Mouse (Mus musculus): ENCODE data around the gene Wtap. TPM values are rescaled to one million over a fixed set of nuclear protein-coding genes. Genes with fewer than 3 reads are reported as not detected.
A peak's percentile ranks its signal among the peaks of the same experiment; 100 is the strongest.
"Not testable (repeated sequence)": the region's sequence is repeated elsewhere in the genome, so short reads cannot be mapped to it uniquely, and the experiment has no call there.

Wtap gene
- 98.3 and 116 TPM in 2 replicates for polyA plus RNA-seq (2015; fragmentation: Nextera tagmentation; extraction: Ambion mirVana)

- peak within 1 kb of the TSS; percentile 96 for H3K4me3 ChIP-seq (ENCODE audit: low read length)
- no peak for ATAC-seq
- peak within 1 kb of the TSS; percentile 100 for H3K9ac ChIP-seq (ENCODE audit: low read depth, low read length)
- H3K27ac ChIP-seq (ENCODE audit: low read depth, low read length): peak within 1 kb of the TSS; percentile 99
- 90% methylated on average over 1 of the region's 1 CpGs for WGBS
- H3K4me2 ChIP-seq (ENCODE audit: low read length): peak within 1 kb of the TSS; percentile 66
- no peaks in the 10 kb centered on the region for H3K9me3 ChIP-seq (ENCODE audit: control insufficient read depth, low read length)
- H3K27me3 ChIP-seq (replicated peaks; ENCODE audit: control insufficient read depth, insufficient read depth, low read length): no peaks in the 10 kb centered on the region
- H3K36me3 ChIP-seq (ENCODE audit: control insufficient read depth, insufficient read depth, low read length): no peaks in the 10 kb centered on the region
- peaks cover 3% of the 10 kb centered on the region for H3K4me1 ChIP-seq (ENCODE audit: control insufficient read depth, insufficient read depth, low read depth, low read length)
Observed at GRCm38 (mm10) chr17:12994069-12994468, at the start of gene Wtap. Wtap (minus strand) TSS chr17:12994169.

GRCm38 (mm10) chr17:13036627-13037192 is 42.7 kb upstream of the Wtap start:
- not testable (repeated sequence) for ATAC-seq; H3K4me2 ChIP-seq (ENCODE audit: low read length); H3K4me3 ChIP-seq (ENCODE audit: low read length); H3K9ac ChIP-seq (ENCODE audit: low read depth, low read length); H3K4me1 ChIP-seq (ENCODE audit: control insufficient read depth, insufficient read depth, low read depth, low read length); H3K36me3 ChIP-seq (ENCODE audit: control insufficient read depth, insufficient read depth, low read length); H3K27ac ChIP-seq (ENCODE audit: low read depth, low read length); H3K27me3 ChIP-seq (replicated peaks; ENCODE audit: control insufficient read depth, insufficient read depth, low read length); H3K9me3 ChIP-seq (ENCODE audit: control insufficient read depth, low read length)
- 88% methylated on average over 3 of the region's 12 CpGs for WGBS

GRCm38 (mm10) chr17:13013316-13013715 is 19.3 kb upstream of the Wtap start:
- no peak overlapping the region for H3K4me3 ChIP-seq (ENCODE audit: low read length)
- ATAC-seq: no peak
- WGBS: 76% methylated on average over 3 of the region's 3 CpGs
- H3K9ac ChIP-seq (ENCODE audit: low read depth, low read length): no peak overlapping the region
- H3K27ac ChIP-seq (ENCODE audit: low read depth, low read length): no peak overlapping the region
- H3K9me3 ChIP-seq (ENCODE audit: control insufficient read depth, low read length): no peaks in the 10 kb centered on the region
- peaks cover 10% of the 10 kb centered on the region for H3K4me1 ChIP-seq (ENCODE audit: control insufficient read depth, insufficient read depth, low read depth, low read length)
- H3K4me2 ChIP-seq (ENCODE audit: low read length): no peak overlapping the region
- peaks cover 32% of the 10 kb centered on the region for H3K36me3 ChIP-seq (ENCODE audit: control insufficient read depth, insufficient read depth, low read length)
- H3K27me3 ChIP-seq (replicated peaks; ENCODE audit: control insufficient read depth, insufficient read depth, low read length): no peaks in the 10 kb centered on the region

- H3K27me3 ChIP-seq (replicated peaks; ENCODE audit: control insufficient read depth, insufficient read depth, low read length): no peaks in the 10 kb centered on the region
- H3K27ac ChIP-seq (ENCODE audit: low read depth, low read length): no peak overlapping the region
- no peak overlapping the region for H3K9ac ChIP-seq (ENCODE audit: low read depth, low read length)
- H3K4me2 ChIP-seq (ENCODE audit: low read length): no peak overlapping the region
- peaks cover 22% of the 10 kb centered on the region for H3K36me3 ChIP-seq (ENCODE audit: control insufficient read depth, insufficient read depth, low read length)
- WGBS: 37% methylated on average over 3 of the region's 3 CpGs
- peaks cover 15% of the 10 kb centered on the region for H3K4me1 ChIP-seq (ENCODE audit: control insufficient read depth, insufficient read depth, low read depth, low read length)
- no peak for ATAC-seq
- H3K9me3 ChIP-seq (ENCODE audit: control insufficient read depth, low read length): no peaks in the 10 kb centered on the region
- no peak overlapping the region for H3K4me3 ChIP-seq (ENCODE audit: low read length)
Observed at GRCm38 (mm10) chr17:13009887-13010286, 15.9 kb upstream of the Wtap start.

- Histone ChIP-seq H3K4me3 (ENCODE audit: low read length) (peak overlapping the region; percentile 94), H3K27ac (ENCODE audit: low read depth, low read length) (peak overlapping the region; percentile 93), H3K9me3 (ENCODE audit: control insufficient read depth, low read length) (no peaks in the 10 kb centered on the region), H3K4me1 (ENCODE audit: control insufficient read depth, insufficient read depth, low read depth, low read length) (peaks cover 15% of the 10 kb centered on the region), H3K36me3 (ENCODE audit: control insufficient read depth, insufficient read depth, low read length) (peaks cover 13% of the 10 kb centered on the region), H3K27me3 (replicated peaks; ENCODE audit: control insufficient read depth, insufficient read depth, low read length) (no peaks in the 10 kb centered on the region), H3K9ac (ENCODE audit: low read depth, low read length) (peak overlapping the region; percentile 91), H3K4me2 (ENCODE audit: low read length) (peak overlapping the region; percentile 96)
- ATAC-seq: no peak
- 1% methylated on average over 10 of the region's 10 CpGs for WGBS
Observed at GRCm38 (mm10) chr17:13008528-13008927, 14.6 kb upstream of the Wtap start.

GRCm38 (mm10) chr17:13007730-13008425 is 13.9 kb upstream of the Wtap start:
- Histone ChIP-seq H3K4me3 (ENCODE audit: low read length) (peak overlapping the region; percentile 94), H3K4me2 (ENCODE audit: low read length) (peak overlapping the region; percentile 96), H3K27ac (ENCODE audit: low read depth, low read length) (peak overlapping the region; percentile 93), H3K27me3 (replicated peaks; ENCODE audit: control insufficient read depth, insufficient read depth, low read length) (no peaks in the 10 kb centered on the region), H3K9me3 (ENCODE audit: control insufficient read depth, low read length) (no peaks in the 10 kb centered on the region), H3K9ac (ENCODE audit: low read depth, low read length) (peak overlapping the region; percentile 91), H3K4me1 (ENCODE audit: control insufficient read depth, insufficient read depth, low read depth, low read length) (peaks cover 15% of the 10 kb centered on the region), H3K36me3 (ENCODE audit: control insufficient read depth, insufficient read depth, low read length) (peaks cover 8% of the 10 kb centered on the region)
- ATAC-seq: peak; percentile 97
- WGBS: under 1% methylated on average over 71 of the region's 76 CpGs

GRCm38 (mm10) chr17:13006984-13007383 is 13.0 kb upstream of the Wtap start:
- Histone ChIP-seq H3K4me1 (ENCODE audit: control insufficient read depth, insufficient read depth, low read depth, low read length) (peaks cover 15% of the 10 kb centered on the region), H3K36me3 (ENCODE audit: control insufficient read depth, insufficient read depth, low read length) (peaks cover 4% of the 10 kb centered on the region), H3K4me3 (ENCODE audit: low read length) (peak overlapping the region; percentile 94), H3K9ac (ENCODE audit: low read depth, low read length) (peak overlapping the region; percentile 91; the same call in 1 of the 2 replicates), H3K4me2 (ENCODE audit: low read length) (peak overlapping the region; percentile 96), H3K27me3 (replicated peaks; ENCODE audit: control insufficient read depth, insufficient read depth, low read length) (no peaks in the 10 kb centered on the region), H3K9me3 (ENCODE audit: control insufficient read depth, low read length) (no peaks in the 10 kb centered on the region), H3K27ac (ENCODE audit: low read depth, low read length) (no peak overlapping the region; the same call in 1 of the 2 replicates)
- 54% methylated on average over 5 of the region's 5 CpGs for WGBS
- no peak for ATAC-seq

- peak within 1 kb of the TSS; percentile 94 for H3K4me3 ChIP-seq (ENCODE audit: low read length)
Observed at GRCm38 (mm10) chr17:13006546-13006945, 12.6 kb upstream of the Wtap start, which contains the start of gene Sod2. Sod2 (plus strand) TSS chr17:13006846.

GRCm38 (mm10) chr17:13004436-13004835 is 10.5 kb upstream of the Wtap start:
- H3K4me3 ChIP-seq (ENCODE audit: low read length); H3K9ac ChIP-seq (ENCODE audit: low read depth, low read length); H3K27me3 ChIP-seq (replicated peaks; ENCODE audit: control insufficient read depth, insufficient read depth, low read length); H3K27ac ChIP-seq (ENCODE audit: low read depth, low read length); H3K4me2 ChIP-seq (ENCODE audit: low read length); ATAC-seq; H3K9me3 ChIP-seq (ENCODE audit: control insufficient read depth, low read length); H3K36me3 ChIP-seq (ENCODE audit: control insufficient read depth, insufficient read depth, low read length): not testable (repeated sequence)
- peaks cover 14% of the 10 kb centered on the region for H3K4me1 ChIP-seq (ENCODE audit: control insufficient read depth, insufficient read depth, low read depth, low read length)
- 81% methylated on average over 2 of the region's 2 CpGs for WGBS

More at GRCm38 (mm10) chr17:13006546-13006945, 12.6 kb upstream of the Wtap start, which contains the start of gene Sod2:
- H3K36me3 ChIP-seq (ENCODE audit: control insufficient read depth, insufficient read depth, low read length); H3K9me3 ChIP-seq (ENCODE audit: control insufficient read depth, low read length); H3K27me3 ChIP-seq (replicated peaks; ENCODE audit: control insufficient read depth, insufficient read depth, low read length); ATAC-seq: not testable (repeated sequence)
- peak within 1 kb of the TSS; percentile 91 for H3K9ac ChIP-seq (ENCODE audit: low read depth, low read length)
- H3K4me2 ChIP-seq (ENCODE audit: low read length): peak within 1 kb of the TSS; percentile 96
- WGBS: 95% methylated on average over 2 of the region's 2 CpGs
- H3K4me1 ChIP-seq (ENCODE audit: control insufficient read depth, insufficient read depth, low read depth, low read length): peaks cover 15% of the 10 kb centered on the region
- peak within 1 kb of the TSS; percentile 93 for H3K27ac ChIP-seq (ENCODE audit: low read depth, low read length)
